Mouse (Mus musculus): ENCODE measurements around the gene Intu.

- TF ChIP-seq EP300 (IDR thresholded peaks at IDR 0.05; ENCODE audit: low read depth in 1 of 2, low read length in 2 of 2) (no peak), POLR2A (IDR thresholded peaks at IDR 0.05; ENCODE audit: control insufficient read depth in 1 of 2, insufficient read depth in 1 of 2, low read depth in 1 of 2, low read length in 2 of 2, poor library complexity in 1 of 2) (no peak)
Measured at GRCm38 (mm10) chr3:40531286-40532141, at the start of gene Intu.

Data from MEL (cell line).